Mouse (Mus musculus): ENCODE measurements around the gene Otud6a. TPM values are rescaled to one million over a fixed set of nuclear protein-coding genes. Genes with fewer than 3 reads are reported as not detected.

Gene Otud6a
- polyA plus RNA-seq, 1 experiment from 2014 or later = not detected

DNA sequence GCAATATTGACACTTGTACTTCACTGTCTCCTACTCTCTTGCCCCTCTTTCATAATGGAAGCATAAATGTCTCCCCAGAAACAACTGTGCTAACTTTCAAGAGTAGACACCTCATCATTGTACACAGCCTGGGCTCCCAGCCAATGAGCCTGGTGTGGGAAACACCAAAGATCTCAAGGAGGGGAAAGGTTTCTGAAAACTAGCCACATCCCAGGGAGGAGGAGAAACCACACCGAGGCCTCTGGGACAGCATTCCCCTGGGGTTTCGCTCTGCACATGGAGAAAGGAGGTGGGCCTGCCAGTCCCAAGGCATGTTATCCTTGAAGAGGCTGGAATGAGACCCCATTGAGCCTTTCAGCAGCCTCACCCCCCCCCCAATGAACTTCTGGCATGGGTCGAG lies 41.3 kb downstream of the Otud6a start:
- H3K27me3 ChIP-seq (replicated peaks) = 0 out of 2 replicates have a peak, but pooled peaks cover 6% of the 10 kb centered on the region
- no peak overlapping the region for H3K27ac ChIP-seq (ENCODE audit: poor library complexity, severe bottlenecking)
- H3K4me1 ChIP-seq (replicated peaks) = no peaks in the 10 kb centered on the region
- WGBS = 69% methylated on average over 3 of the region's 3 CpGs
- no peaks in the 10 kb centered on the region for H3K36me3 ChIP-seq
- no peaks in the 10 kb centered on the region for H3K9me3 ChIP-seq (replicated peaks)
- H3K9ac ChIP-seq = no peak overlapping the region
- no peak overlapping the region for H3K4me3 ChIP-seq
- no peak overlapping the region for H3K4me2 ChIP-seq
- ATAC-seq (ENCODE audit: insufficient number of reproducible peaks, low FRiP score) = no peak

DNA sequence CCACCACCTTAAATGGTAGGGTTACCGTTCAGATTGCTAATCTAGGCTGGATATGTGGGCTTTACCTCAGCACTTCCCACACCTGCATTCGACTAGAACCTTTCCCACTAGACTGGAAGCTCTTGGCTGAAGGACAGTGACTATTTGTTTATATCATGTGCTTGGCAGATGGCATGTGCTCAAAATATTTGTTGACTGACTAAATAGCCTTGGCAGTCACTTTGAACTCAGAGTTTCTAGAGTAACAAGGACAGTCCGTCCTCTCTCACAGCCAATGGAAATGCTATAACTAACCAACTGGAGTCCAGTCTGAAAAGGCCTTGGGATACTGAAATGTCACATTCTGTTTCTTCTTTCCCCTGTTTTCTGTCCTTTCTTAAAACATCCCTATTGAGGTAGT lies 42.7 kb downstream of the Otud6a start:
- WGBS = 77% methylated on average over 3 of the region's 3 CpGs

DNA sequence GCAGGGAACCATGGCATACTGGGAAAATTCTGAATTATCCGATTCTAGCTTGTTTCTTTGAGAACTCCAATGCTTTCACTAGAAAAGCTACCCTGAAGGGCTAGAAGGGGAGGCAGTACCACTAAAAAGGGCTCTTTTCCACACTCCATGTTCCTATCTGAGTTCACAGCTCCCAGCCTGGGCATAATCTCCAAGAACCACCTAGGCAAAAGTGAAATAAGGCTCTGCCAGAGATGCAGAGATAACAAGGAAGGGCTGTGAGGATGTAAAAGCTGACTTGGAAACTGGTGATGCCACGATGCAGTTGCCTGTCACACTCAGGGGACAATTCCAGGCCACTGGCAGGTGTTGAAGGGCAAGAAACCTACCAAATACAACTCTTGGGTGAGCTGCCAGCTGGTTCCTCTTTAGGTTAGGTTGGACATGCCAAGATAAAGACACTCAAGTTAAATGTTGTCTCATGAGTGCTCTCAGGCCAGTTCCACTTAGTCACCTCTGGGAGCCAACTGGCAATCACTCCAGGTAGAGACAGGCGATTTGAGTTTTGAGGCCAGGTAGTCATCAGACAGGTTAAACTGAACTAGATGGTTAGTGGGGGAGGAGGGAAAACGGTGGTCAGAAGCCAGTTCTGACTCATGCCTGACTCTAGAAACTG lies 46.9 kb downstream of the Otud6a start:
- 61% methylated on average over 4 of the region's 4 CpGs for WGBS
- no peaks in the 10 kb centered on the region for H3K36me3 ChIP-seq
- H3K4me1 ChIP-seq (replicated peaks) = no peaks in the 10 kb centered on the region
- H3K4me3 ChIP-seq = no peak overlapping the region
- H3K27ac ChIP-seq (ENCODE audit: poor library complexity, severe bottlenecking) = no peak overlapping the region
- no peak for ATAC-seq (ENCODE audit: insufficient number of reproducible peaks, low FRiP score)
- no peak overlapping the region for H3K4me2 ChIP-seq
- no peak overlapping the region for H3K9ac ChIP-seq
- H3K27me3 ChIP-seq (replicated peaks) = 0 out of 2 replicates have a peak, but pooled peaks cover 5% of the 10 kb centered on the region
- H3K9me3 ChIP-seq (replicated peaks) = no peaks in the 10 kb centered on the region

More for the DNA sequence above, 42.7 kb downstream of the Otud6a start:
- 0 out of 2 replicates have a peak, but pooled peaks cover 9% of the 10 kb centered on the region for H3K27me3 ChIP-seq (replicated peaks)
- no peak overlapping the region for H3K9ac ChIP-seq
- H3K4me2 ChIP-seq = no peak overlapping the region
- no peak overlapping the region for H3K4me3 ChIP-seq
- no peak overlapping the region for H3K27ac ChIP-seq (ENCODE audit: poor library complexity, severe bottlenecking)
- H3K36me3 ChIP-seq = no peaks in the 10 kb centered on the region
- ATAC-seq (ENCODE audit: insufficient number of reproducible peaks, low FRiP score) = no peak
- no peaks in the 10 kb centered on the region for H3K9me3 ChIP-seq (replicated peaks)
- H3K4me1 ChIP-seq (replicated peaks) = no peaks in the 10 kb centered on the region

MicroRNAs encoded within 50 kb of the gene (microRNA counts, 519-probe panel; counts per million panel counts)
- microRNA mmu-miR-676 = 3,381 counts per million, percentile 17 among the panel's probes with 10 or more counts

Small RNA genes lying within 50 kb of the gene (microRNA-seq; reads per million reads assigned to microRNA genes)
- 417 reads per million, percentile 71 among the genes with 10 or more reads in this experiment for gene Mir676

Other genes with a start within 250 kb of the Otud6a start
- 0.12 TPM in 1 of 2 replicates, not detected in the other for gene Awat2, start 13.7 kb downstream of the Otud6a start, polyA plus RNA-seq (2016; fragmentation: Nextera tagmentation; extraction: Ambion mirVana)
- gene Igbp1, start 65.3 kb downstream of the Otud6a start, polyA plus RNA-seq (2016; fragmentation: Nextera tagmentation; extraction: Ambion mirVana) = 22.4 and 23.3 TPM in 2 replicates
- not detected in 2 replicates for gene Dgat2l6, start 95.8 kb downstream of the Otud6a start, polyA plus RNA-seq (2016; fragmentation: Nextera tagmentation; extraction: Ambion mirVana)
- gene Awat1, start 143.2 kb downstream of the Otud6a start, polyA plus RNA-seq (2016; fragmentation: Nextera tagmentation; extraction: Ambion mirVana) = not detected in 2 replicates
- not detected in 2 replicates for gene P2ry4, start 165.9 kb downstream of the Otud6a start, polyA plus RNA-seq (2016; fragmentation: Nextera tagmentation; extraction: Ambion mirVana)
- gene Arr3, start 176.5 kb downstream of the Otud6a start, polyA plus RNA-seq (2016; fragmentation: Nextera tagmentation; extraction: Ambion mirVana) = 1.7 and 1.8 TPM in 2 replicates
- 30.2 and 30.3 TPM in 2 replicates for gene Kif4, start 196.7 kb downstream of the Otud6a start, polyA plus RNA-seq (2016; fragmentation: Nextera tagmentation; extraction: Ambion mirVana)
- 90.1 and 92.0 TPM in 2 replicates for gene Pdzd11, start 197.6 kb downstream of the Otud6a start, polyA plus RNA-seq (2016; fragmentation: Nextera tagmentation; extraction: Ambion mirVana)